Mouse (Mus musculus) intestine, embryonic 14.5 days (tissue): ENCODE measurements around the gene Fbxl3. TPM values are rescaled to one million over a fixed set of nuclear protein-coding genes. Genes with fewer than 3 reads are reported as not detected.

Experiments
- ATAC-seq: fragments of 200-750 bp; cut with Nextera tagmentation; replicated peaks from 2 replicates; pipeline ENCODE4 v1.8.0; 2017; ENCODE audit warnings: low read depth, moderate number of reproducible peaks, moderate TSS enrichment, moderate library complexity; ENCODE audit not compliant: low FRiP score, low TSS enrichment
- DNase-seq: peaks from one replicate; pipeline ENCODE4 v3.0.0-alpha.2; 2018; ENCODE audit warnings: low spot score
- H3K27ac ChIP-seq: fragments of 300-500 bp; sonication (generic); 2 replicates; pipeline ENCODE4 v1.5.1; 2014; ENCODE audit warnings: low read depth, mild to moderate bottlenecking, control low read depth
- H3K27me3 ChIP-seq: fragments of 300-500 bp; sonication (generic); replicated peaks from 2 replicates; pipeline ENCODE4 v1.6.1; 2014; ENCODE audit warnings: low read length, control low read depth; ENCODE audit not compliant: control insufficient read depth, insufficient read depth
- H3K36me3 ChIP-seq: fragments of 300-500 bp; sonication (generic); 2 replicates; pipeline ENCODE4 v1.6.1; 2014; ENCODE audit warnings: low read length, control low read depth; ENCODE audit not compliant: control insufficient read depth, insufficient read depth
- H3K4me1 ChIP-seq: fragments of 300-500 bp; sonication (generic); replicated peaks from 2 replicates; pipeline ENCODE4 v1.6.1; 2014; ENCODE audit warnings: low read length, control low read depth, mixed read lengths; ENCODE audit not compliant: control insufficient read depth, insufficient read depth
- H3K4me2 ChIP-seq: fragments of 300-500 bp; sonication (generic); 2 replicates; pipeline ENCODE4 v1.6.1; 2014; ENCODE audit warnings: low read length
- H3K4me3 ChIP-seq: fragments of 300-500 bp; sonication (generic); 2 replicates; pipeline ENCODE4 v1.5.1; 2014; ENCODE audit warnings: low read depth, low read length, control low read depth, mixed read lengths
- H3K9ac ChIP-seq: fragments of 300-500 bp; sonication (generic); 2 replicates; pipeline ENCODE4 v1.6.1; 2014; ENCODE audit warnings: mild to moderate bottlenecking, low read length
- H3K9me3 ChIP-seq: fragments of 300-500 bp; sonication (generic); 2 replicates; pipeline ENCODE4 v1.6.1; 2016; ENCODE audit warnings: low read length, control low read depth; ENCODE audit not compliant: control insufficient read depth
- WGBS: fragments of 180-500 bp; shearing (Covaris S2); extraction: QIAGEN DNeasy Blood & Tissue Kit; methylation state at CpG from one replicate; pipeline ENCODE4 v1.1.7; 2014; 5-methylcytosine and 5-hydroxymethylcytosine counted together
- polyA plus RNA-seq: library from polyadenylated mRNA; unstranded; fragments of >200 nt; fragmentation: Nextera tagmentation; extraction: Ambion mirVana; gene quantifications from 2 replicates; pipeline ENCODE4 v1.2.1, GENCODE M21; 2014

Gene Fbxl3
- polyA plus RNA-seq, 1 experiment from 2014 or later: 32.1 TPM

- ATAC-seq (no peak), DNase-seq (no peak)
- no peaks in the 10 kb centered on the region for H3K36me3 ChIP-seq
- no peak overlapping the region for H3K27ac ChIP-seq
- no peaks in the 10 kb centered on the region for H3K4me1 ChIP-seq
- H3K9me3 ChIP-seq: no peaks in the 10 kb centered on the region
- 87% methylated on average over 3 of the region's 3 CpGs for WGBS
- no peaks in the 10 kb centered on the region for H3K27me3 ChIP-seq
- no peak overlapping the region for H3K4me2 ChIP-seq
- H3K4me3 ChIP-seq: no peak overlapping the region
- H3K9ac ChIP-seq: no peak overlapping the region
Observed at GRCm38 (mm10) chr14:103037016-103037415, 62.4 kb downstream of the Fbxl3 start.

GRCm38 (mm10) chr14:103034076-103034475 is 65.3 kb downstream of the Fbxl3 start:
- 80% methylated on average over 9 of the region's 9 CpGs for WGBS
- ATAC-seq (no peak), DNase-seq (no peak)
- no peak overlapping the region for H3K27ac ChIP-seq
- no peak overlapping the region for H3K4me2 ChIP-seq
- no peaks in the 10 kb centered on the region for H3K4me1 ChIP-seq
- no peaks in the 10 kb centered on the region for H3K36me3 ChIP-seq
- no peaks in the 10 kb centered on the region for H3K9me3 ChIP-seq
- H3K27me3 ChIP-seq: no peaks in the 10 kb centered on the region
- no peak overlapping the region for H3K9ac ChIP-seq
- no peak overlapping the region for H3K4me3 ChIP-seq

DNA sequence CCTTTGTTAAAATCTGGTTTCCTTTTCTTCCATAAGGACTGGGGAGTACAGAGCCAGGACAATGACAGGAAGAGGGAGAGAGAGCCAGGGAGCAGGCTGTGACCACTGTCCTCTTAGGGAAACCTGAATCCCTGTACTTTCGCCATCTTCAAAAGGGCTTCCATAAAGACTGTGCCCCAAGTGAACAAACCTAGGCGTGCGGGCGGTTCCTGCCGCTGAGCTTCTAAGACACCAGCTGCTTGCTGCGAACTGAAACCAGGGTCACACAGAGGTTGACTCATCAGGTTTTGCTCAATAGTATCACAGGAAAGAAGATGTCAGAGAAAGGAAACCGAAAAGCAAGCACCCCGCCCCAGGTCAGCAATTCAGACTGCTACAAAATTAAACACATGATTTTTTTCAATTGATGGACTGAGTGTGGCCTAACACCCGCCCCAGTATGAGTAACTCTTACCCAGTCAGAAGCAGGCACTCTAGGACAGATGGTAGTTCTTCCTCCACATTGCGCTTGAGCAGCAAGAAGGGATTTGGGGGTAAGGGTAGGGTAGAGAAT is 66.0 kb downstream of the Fbxl3 start:
- no peak for DNase-seq

More for the DNA sequence above, 66.0 kb downstream of the Fbxl3 start:
- H3K4me1 ChIP-seq: no peaks in the 10 kb centered on the region
- no peaks in the 10 kb centered on the region for H3K27me3 ChIP-seq
- no peak overlapping the region for H3K9ac ChIP-seq
- H3K36me3 ChIP-seq: no peaks in the 10 kb centered on the region
- WGBS: 58% methylated on average over 10 of the region's 10 CpGs
- H3K27ac ChIP-seq: no peak overlapping the region
- ATAC-seq: no peak
- H3K4me2 ChIP-seq: no peak overlapping the region
- H3K4me3 ChIP-seq: no peak overlapping the region
- H3K9me3 ChIP-seq: no peaks in the 10 kb centered on the region

Other genes with a start within 250 kb of the Fbxl3 start
- gene Kctd12, start 116.9 kb downstream of the Fbxl3 start, polyA plus RNA-seq: 20.3 and 22.5 TPM in 2 replicates
- not detected in 2 replicates for gene Acod1, start 52.6 kb downstream of the Fbxl3 start, polyA plus RNA-seq
- 30.9 and 34.4 TPM in 2 replicates for gene Cln5, start 29.4 kb downstream of the Fbxl3 start, polyA plus RNA-seq
- 31.2 and 31.5 TPM in 2 replicates for gene Mycbp2, start 247.2 kb upstream of the Fbxl3 start, polyA plus RNA-seq